Mouse (Mus musculus): ENCODE measurements around the gene Kazn.

GRCm38 (mm10) chr4:142136766-142137503 is 102.3 kb downstream of the Kazn start:
- no peak for TF ChIP-seq CTCF (IDR thresholded peaks at IDR 0.05; ENCODE audit: insufficient read depth, low read length)
- TF ChIP-seq POLR2A (IDR thresholded peaks at IDR 0.05; ENCODE audit: borderline replicate concordance, extremely low read depth, low read depth, low read length) = no peak
